Mouse (Mus musculus): ENCODE results near the gene Tnpo2.
A peak's percentile ranks its signal among the peaks of the same experiment; 100 is the strongest.

Tnpo2 gene

DNA sequence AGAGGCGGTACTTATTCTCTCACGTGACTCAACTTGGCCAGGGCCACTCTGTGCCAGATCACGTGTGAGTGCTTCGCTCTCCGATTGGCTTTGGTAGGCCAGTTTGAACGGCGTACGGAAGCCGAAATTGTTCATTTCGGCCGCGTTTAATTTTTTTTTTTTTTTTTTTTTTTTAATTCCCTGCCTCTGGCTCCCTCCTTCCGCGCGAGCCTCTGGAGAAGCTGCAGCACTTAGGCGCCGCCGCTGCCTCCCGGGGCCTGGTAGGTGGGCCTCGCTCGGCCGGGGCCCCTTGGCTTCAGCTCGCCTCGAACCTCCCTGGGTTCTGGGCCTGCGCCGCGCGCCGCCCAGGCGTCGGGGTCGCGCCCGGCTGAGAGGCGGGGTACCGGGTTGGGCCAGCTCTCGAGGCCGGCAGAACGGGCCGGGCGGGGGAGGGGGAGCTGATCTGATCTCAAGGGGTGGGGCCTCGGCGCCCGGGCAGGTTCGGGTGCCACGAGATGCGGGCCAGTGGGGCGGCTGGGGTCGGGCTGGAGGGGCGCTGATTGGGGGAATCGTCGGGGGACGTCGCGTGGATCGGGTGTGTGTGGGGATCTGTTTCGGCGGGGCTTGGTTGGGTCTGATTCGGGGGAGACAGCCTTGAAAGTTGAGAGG lies at the start of gene Tnpo2:
Gene Tnpo2, plus strand, starts transcription at position 198 of the 648 bp plus-strand sequence.
- DNase-seq (ENCODE audit: low spot score in 2 of 2), result peak; percentile 87 to 94

DNA sequence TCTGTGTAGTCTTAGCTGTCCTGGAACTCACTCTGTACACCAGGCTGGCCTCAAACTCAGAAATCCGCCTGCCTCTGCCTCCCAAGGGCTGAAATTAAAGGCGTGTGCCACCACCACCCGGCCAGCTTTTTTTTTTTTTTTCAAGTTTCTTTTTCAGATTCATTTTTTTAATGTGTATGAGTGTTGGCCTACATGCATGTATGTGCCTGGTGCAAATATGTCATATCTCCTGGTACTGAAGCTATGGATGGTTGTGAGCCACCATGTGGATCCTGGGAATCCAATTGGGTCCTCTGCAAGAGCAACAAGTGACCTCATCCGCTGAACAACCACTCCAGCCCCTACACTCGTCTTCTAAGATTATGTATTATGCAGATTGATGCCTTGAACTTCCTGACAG lies 49.3 kb upstream of the Tnpo2 start:
- no peak for DNase-seq (ENCODE audit: low spot score in 2 of 2)

DNA sequence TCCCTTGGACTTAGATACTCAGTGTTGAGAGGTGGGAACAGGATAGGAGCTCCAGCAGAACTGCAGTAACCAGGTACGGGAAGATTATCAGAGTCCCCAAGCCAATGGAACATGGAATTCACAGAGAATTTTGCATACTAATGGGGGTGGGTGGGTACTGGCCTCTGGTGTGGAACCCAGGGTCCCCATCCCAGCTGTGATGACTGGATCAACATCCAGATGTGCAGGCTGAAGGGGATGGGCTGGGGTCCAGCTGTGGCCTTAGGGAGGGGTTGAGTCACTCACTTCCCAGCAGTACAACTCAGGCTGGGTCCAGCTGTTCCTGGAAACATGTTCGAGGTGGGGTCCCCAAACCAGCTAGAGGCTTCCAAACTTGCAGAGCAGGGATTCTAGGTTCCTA lies 48.8 kb upstream of the Tnpo2 start:
- DNase-seq (ENCODE audit: low spot score in 2 of 2), result no peak

DNA sequence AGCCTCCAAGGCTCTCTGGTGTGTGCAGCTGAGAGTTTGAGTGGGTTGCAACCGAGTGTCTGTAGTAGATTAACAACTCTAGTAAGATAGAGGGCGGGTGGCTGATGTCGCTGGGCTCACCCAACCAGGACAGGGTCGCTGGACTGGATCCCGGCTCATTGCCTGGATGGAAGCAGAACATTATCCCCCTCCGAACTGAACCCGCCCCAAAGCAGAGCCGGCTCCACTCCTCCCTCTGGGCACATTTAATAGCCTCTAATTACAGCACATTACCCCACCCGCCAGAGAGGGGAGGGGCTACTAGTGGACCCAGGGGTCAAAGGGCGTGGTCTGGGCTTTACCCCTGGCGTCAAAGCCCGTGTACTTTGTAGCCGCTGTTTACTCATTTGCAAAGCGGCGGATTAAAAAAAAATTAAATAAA lies 47.4 kb upstream of the Tnpo2 start:
- DNase-seq (ENCODE audit: low spot score in 2 of 2), result no peak

DNA sequence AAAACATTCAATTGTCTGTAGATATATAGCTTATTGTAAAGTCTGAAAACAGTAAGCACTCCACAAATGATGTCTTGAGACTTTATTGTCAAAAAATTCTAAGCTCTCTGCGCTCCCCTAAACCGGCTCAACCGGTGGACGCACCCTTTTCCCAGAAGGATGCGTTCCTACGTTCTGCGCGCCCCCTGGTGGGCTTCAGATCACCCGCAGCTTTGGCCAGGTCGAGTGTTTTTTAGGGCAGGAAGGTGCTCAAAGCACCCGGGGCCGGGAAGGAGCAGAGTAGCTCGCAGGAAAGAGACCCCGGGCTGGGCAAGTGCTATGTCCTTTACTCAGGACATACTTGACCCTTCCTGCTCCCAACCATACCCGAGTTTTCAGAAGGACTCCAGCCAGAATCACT lies 46.9 kb upstream of the Tnpo2 start:
- DNase-seq (ENCODE audit: low spot score in 2 of 2), result peak; percentile 74 to 77

DNA sequence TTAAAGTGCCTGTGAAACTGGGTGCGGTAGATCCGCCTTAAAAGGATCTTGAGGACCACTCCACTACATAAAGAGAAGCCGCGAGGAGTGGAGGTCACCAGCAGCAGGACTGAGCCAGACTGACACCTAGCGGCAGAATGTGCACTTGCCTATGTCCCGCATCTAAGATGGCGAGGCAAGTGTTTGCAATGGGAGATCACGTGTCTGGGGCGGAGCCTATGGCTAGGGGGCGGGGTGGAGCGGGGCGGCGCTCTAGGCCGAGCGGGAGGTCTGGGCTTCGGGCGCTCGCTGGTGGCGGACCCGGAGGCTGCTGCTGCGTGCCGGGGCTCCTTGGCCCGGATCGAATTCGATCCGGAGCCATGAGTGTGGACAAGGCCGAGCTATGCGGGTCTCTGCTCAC lies 46.4 kb upstream of the Tnpo2 start, which contains the start of gene Hook2:
Gene Hook2, plus strand, starts transcription at position 255 of the 400 bp plus-strand sequence.
- peak; percentile 95 to 96 for DNase-seq (ENCODE audit: low spot score in 2 of 2)

DNA sequence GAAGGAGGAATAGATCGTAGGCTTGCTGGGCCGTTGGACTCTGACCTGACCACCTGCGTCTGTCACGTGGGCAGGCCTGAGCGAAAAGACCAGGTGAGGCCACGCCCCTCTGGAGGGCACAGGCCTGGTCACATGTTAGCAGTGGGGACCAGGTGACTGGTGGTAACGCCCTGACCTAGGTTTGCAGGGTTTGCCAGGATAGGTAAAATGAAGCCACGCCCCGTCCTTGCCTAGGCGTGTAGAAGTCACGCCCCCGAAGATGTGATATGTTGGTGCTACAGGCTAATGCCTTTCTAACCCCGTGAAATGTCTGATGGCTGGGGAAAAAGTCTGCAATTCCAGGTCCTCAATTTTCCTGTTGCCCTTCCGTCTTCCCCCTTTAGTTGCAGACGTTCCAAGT lies 45.9 kb upstream of the Tnpo2 start:
- DNase-seq (ENCODE audit: low spot score in 2 of 2), result no peak

DNA sequence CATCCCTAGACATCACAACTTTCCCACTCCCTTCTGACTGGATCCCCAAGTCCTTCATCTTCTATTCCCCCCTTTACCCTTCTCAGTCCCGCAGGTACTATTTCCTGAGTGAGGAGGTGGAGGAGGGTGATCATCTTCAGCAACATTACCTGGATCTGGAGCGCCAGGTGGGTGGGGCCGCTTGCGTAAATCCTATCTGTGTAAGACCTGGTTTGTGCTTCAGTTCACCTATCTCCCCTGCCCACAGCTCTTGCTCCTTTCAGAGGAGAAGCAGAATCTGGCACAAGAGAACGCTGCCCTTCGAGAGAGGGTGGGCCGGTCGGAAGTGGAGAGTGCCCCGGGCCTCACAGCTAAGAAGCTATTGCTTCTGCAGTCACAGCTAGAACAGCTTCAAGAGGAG lies 42.3 kb upstream of the Tnpo2 start:
- no peak for DNase-seq (ENCODE audit: low spot score in 2 of 2)

DNA sequence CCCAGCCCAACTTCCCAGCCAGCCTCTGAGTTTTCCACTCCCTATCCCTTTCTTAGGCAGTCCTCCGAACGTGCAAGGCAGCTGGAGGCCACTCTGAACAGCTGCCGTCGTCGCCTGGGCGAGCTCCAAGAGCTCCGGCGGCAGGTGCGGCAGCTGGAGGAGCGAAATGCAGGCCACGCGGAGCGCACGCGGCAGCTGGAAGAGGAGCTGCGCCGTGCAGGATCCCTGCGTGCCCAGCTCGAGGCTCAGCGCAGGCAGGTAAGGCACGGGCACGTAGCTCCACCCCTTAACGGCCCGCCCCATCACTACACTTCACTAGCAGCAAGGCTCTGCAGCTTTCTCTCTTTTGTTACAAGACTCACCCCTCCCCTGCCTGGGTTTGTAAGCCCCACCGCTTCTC lies 41.0 kb upstream of the Tnpo2 start:
- no peak for DNase-seq (ENCODE audit: low spot score in 2 of 2)

DNA sequence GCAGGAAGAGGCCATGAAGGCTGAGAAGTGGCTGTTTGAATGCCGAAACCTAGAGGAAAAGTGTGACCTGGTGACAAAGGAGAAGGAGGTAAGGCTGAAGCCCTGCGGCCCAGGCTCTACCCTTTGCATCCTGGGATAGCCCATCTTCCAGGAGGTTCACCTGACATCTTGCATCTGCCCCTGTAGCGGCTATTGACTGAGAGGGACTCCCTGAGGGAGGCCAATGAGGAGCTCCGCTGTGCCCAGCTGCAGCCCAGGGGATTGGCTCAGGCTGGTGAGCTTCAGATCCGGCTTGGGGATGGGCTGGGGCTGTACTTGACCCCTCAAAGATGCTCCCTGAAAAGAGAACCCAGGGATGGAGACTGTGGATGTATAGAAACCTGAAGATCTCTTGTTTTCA lies 39.7 kb upstream of the Tnpo2 start:
- no peak for DNase-seq (ENCODE audit: low spot score in 2 of 2)

DNA sequence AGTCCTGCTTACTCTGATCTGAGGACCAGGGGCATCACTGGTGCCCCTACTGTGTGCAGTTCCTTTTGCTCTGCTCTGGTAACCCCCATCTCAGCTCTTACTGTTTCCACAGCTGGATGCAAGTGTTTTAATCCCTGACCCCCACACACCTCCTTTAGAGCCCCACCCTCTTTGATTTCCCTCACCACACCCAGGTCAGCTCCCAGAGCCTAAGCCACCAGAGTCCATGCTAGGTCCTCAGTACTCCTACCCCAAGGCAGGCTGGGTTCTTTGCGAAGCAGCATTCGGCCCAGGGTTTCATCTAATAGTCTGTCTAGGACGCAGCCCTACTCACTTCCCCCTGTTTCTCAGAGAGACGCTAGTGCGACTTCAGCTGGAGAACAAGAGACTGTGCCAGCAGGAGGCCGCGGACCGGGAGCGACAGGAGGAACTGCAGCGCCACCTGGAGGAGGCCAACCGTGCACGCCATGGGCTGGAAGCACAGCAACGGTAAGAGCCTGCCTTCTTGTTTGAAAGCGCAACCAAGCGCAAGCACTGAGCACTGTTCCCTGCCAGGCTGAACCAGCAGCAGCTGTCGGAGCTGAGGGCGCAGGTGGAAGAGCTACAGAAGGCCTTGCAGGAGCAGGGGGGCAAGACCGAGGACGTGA lies 38.9 kb upstream of the Tnpo2 start:
- peak; percentile 85 to 89 for DNase-seq (ENCODE audit: low spot score in 2 of 2)

DNA sequence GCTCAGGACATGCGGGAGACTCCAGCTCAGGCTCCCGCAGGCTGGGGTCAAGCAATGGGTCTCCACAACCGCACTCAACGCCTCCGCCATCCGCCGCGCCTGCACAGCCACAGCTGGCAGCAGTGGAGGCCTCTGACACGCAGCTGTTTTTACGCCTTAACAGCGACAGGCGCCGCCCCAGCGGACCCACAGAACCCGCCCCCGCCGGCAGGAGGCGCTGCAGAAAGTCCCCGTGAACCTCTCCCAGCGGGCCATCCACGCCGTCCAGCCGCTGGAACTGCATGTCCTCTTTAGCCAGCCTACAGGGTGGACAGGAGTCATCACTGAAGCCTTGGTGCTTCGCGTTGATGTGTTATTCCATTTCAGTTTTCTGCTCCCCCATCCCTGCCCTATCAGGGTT lies 29.0 kb upstream of the Tnpo2 start:
- no peak for DNase-seq (ENCODE audit: low spot score in 2 of 2)

DNA sequence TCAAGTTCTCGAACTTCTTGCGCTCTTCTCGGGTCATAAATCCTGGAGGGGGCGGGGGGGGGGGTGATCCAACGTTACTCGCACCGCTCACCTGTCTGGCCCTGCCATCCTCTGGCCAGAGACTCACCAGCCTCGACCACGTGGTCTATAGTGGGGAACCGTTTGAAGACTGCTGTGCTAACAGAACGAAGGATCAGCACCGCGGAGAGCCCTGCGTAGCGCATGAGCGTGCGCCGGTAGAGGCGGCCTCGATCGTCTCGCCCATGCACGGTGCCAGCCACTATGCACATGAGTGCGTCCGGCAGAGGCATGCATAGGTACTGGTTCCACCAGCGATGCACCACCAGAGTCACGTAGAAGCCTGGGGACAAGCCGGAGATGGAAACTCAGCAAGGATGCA lies 25.5 kb upstream of the Tnpo2 start:
- DNase-seq (ENCODE audit: low spot score in 2 of 2), result no peak

DNA sequence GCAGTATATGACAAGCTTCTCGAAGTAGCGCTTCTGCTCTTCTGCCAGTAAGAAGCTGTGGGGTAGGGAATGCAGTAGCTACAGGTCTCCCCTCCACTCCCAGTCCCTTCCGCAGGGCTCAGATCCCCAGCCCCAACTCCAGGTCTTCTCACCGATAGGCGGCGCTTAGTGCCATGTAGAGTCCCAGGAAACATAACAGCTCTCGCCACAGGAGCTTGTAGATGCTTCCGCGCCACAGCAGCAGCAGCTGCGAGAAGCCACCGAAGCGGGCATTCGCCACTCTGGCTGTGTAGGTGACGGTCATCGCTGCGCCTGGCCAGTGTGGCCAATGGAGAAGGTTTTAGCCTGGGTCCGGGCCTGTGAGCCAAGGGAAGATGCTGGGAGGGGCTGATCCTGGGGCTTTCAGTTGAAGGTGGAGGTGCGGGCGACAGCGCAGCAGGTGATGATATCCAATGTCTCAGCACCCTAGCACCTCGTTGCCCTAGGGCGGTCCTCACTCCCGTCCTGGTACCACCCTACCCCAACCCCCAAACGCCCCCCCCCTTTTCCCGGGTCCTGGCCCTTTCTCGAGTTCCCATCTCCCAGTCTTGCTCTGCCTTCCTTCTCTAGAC lies 23.4 kb upstream of the Tnpo2 start:
- DNase-seq (ENCODE audit: low spot score in 2 of 2), result peak; percentile 66 to 67

DNA sequence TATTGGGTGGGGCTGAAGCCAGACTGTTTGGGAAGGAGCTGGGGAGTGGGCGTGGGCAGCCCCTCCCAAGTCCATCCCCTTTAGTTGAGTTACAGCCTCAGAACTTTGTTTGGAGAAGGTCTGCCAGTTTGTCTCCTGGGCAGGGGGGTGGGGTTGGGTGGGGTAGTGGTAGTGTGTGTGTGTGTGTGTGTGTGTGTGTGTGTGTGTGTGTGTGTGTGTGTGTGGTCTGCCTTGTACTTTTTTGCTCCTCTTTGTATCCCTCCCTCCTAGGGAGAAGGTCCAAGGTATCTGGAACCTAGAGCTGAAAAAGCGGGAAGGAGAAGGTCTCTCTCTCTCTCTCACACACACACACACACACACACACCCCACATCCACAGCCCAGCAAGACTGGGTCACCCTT lies 22.3 kb upstream of the Tnpo2 start, which contains the start of gene Best2:
Gene Best2, minus strand, starts transcription at position 101 of the 400 bp plus-strand sequence.
- no peak for DNase-seq (ENCODE audit: low spot score in 2 of 2)

DNA sequence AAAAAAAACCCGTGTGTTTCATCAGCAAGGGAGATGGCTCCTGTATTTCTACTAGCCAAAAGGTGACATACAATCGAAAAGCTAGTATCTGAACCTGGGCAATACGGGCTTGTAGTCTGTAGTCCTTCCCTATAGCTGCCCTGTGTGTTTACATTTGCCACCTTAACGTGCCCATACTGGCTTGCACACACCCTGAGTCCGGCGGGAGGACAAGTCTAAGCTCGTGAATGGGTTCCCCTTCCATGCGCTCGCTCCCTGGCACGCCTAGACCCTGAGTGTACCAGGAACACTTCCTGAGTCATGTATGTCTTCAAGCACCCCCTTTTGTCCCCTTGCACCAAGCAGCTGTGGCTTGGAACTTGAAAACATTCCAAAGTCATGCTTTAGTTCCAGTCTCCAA lies 20.0 kb upstream of the Tnpo2 start:
- no peak for DNase-seq (ENCODE audit: low spot score in 2 of 2)

DNA sequence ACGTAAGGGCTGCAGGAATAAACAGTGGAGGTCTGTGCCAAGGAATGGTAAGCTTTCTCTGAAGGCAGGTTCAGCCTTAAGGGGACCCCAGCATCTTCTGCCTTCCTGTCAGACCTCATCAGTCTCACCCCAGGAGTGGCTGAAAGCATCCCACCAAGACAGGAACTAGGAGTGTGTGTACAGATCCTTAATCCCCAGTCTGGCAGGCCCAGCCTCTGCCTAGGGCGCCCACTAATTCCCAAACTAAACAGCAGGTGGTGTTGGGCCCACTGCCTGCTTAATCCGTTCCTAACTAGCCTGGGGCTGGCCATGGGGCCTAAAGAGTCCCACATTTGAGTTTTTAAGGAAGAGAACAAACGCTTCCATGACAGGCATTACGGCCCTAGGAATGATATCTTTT lies 19.5 kb upstream of the Tnpo2 start:
- DNase-seq (ENCODE audit: low spot score in 2 of 2), result no peak

DNA sequence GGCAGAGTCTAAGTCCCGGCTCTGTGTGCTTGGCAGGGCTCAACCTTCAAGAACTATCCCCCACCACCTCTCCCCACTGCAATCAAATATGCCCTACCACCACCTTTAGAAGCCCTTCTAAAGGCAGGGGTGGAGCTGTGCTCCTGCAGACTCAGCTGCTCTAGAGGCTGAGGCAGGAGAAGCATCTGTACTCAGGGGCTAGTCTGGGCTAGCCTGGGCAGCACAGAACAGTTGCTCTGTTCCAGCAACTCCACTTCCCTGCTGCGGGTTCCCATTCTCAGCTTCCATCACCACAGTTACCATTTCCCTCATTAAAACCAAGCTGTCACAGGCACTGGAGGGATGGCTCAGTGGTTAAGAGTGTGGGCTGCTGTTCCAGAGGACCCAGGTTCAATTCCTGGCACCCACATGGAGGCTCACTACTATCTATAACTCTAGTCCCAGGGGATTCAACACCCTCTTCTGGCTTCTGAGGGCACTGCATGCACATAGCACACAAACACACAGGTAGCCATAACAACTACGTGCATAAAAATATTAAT lies 15.1 kb upstream of the Tnpo2 start:
- no peak for DNase-seq (ENCODE audit: low spot score in 2 of 2)

DNA sequence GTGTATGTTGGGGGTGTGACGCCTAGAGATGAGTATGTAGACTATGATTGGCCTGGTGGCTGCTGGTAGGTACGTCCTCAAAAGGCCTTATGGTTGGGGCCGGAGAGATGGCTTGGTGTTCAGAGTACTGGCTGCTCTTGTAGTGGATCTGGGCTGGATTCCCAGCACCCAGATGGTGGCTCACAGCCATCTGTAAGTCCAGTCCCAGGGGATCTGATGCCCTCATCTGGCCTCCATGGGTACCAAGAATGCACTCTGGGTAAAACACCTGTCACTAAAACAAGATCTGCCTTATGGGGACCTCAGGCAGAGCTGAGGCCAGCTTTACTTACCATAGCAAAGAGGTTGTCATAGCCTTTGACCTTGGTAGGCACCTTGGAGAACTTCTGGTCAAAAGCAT lies 12.9 kb upstream of the Tnpo2 start:
- DNase-seq (ENCODE audit: low spot score in 2 of 2), result no peak

DNA sequence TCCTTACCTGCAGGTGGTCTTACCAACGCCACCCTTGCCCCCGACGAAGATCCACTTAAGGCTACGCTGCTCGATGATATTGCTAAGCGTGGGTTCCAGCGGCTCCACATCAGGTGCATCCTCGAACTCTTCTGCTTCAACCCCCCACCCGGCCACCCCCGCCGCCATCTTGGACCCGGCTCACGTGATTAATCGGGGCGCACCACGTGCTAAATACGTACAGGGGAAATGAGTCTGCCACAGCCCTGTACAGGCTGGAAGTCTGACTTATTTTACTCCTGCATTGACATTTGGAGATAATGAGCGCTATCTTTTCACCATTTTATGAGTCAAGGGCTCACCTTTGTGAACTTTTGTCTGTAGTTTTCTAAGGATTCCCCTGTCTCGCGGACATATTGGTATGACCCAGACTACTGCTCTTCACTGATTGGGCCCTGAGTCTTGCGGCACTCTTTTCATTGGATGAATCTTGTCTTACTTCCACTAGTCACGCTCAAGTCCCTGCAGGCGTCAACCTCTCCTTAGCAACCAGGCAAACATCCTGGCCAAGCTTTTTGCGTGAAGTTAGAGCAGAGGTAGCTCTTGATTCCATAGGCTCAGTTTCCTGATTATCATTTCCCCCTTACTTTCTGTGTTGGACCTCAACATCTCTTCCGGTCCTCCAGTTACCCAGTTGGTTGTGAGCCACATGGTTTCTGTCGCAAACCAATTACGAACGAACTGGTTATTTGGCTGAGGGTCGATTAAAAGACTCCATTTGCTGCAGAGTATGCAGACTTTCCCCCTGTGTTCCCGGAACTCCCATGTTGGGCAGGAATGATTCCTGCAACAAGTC lies 11.4 kb upstream of the Tnpo2 start, which contains the start of gene Asna1:
Gene Asna1, minus strand, starts transcription at position 184 of the 835 bp plus-strand sequence.
- peak; percentile 78 to 89 for DNase-seq (ENCODE audit: low spot score in 2 of 2)

DNA sequence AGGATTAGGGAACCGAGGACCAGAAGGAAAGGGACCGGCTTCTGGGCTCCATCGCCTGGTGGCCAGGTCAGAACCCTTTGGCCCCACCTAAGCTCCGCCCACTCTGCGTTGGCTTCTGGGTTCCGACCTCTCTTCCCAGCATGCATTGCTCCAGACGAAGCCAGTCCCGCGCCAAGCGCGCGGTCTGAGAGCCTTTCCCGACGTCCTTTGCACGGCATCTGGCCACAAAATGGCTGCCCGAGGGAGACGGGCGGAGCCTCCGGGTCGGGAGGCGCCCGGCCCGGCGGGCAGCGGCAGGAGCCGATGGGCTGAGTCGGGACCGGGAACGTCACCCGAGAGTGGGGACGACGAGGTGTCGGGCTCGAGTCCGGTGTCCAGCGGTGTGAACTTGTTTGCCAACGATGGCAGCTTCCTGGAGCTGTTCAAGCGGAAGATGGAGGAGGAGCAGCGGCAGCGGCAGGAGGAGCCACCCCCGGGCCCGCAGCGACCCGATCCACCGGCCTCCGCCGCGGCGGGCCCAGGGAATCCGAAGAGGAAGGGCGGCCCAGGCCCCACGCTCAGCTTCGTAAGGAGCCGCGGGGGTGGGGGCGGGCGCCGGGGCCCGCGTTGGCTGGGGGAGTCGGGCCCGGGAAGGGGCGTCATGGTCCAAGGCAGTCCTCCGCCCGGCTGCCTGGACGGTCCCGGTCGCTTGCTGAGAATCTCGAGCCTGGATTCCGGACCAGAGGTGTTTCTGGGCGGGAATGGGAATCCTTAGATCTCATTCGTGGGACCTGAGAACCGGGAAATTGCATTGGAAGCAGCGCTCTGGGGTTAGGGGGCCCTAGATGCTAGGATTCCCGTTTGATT lies 9.8 kb upstream of the Tnpo2 start, which contains the start of gene Trir:
Gene Trir, plus strand, starts transcription at position 154 of the 846 bp plus-strand sequence.
- DNase-seq (ENCODE audit: low spot score in 2 of 2), result peak; percentile 91 to 92

Data from right cerebral cortex, postnatal 36 days (tissue).